Mouse (Mus musculus): ENCODE results near the gene Tmem40.
A peak's percentile ranks its signal among the peaks of the same experiment; 100 is the strongest.

The Tmem40 gene

GRCm38 (mm10) chr6:115768207-115768606 lies 6.0 kb upstream of the Tmem40 start:
- peak; percentile 28 for DNase-seq

DNA sequence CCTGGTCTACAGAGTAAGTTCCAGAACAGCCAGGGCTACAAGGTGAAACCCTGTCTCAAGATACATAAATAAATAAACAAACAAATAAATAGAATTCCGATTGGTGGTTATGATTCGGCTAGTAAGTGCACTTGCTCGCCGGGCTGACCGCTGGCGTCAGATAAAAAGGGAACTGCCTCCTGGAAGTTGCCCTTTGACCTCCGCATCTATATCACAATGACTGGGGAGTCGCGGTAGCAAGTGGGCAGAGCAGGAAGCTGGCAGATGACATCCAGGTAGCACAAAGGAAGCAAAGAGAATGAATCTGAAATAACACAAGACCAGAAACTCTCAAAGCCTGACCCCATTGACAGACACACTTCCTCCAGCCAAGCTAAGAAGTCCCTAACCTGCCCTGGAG lies 5.1 kb upstream of the Tmem40 start:
- DNase-seq, result no peak

DNA sequence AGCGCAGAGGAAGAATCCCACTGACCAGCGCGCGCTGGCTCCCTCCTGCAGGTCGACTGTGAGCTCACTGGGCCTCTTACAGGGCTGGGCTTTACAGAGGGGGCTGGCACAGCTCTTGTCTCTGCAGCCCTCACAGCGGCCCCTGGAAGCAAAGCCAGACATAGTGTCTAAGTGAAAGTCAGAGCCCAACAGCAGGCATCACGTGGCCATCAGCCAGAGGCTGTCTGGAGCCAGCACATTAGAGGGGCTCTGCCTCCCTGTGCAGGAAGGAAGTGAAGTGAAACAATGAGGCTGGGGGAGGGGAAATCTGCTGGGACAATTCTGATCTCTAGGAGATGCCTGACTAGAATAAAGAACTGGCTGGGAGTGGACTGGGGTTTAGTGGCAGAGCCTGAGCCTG lies 2.0 kb upstream of the Tmem40 start:
- DNase-seq, result peak; percentile 80

GRCm38 (mm10) chr6:115760982-115761381 lies 1.2 kb downstream of the Tmem40 start:
- DNase-seq, result no peak

DNA sequence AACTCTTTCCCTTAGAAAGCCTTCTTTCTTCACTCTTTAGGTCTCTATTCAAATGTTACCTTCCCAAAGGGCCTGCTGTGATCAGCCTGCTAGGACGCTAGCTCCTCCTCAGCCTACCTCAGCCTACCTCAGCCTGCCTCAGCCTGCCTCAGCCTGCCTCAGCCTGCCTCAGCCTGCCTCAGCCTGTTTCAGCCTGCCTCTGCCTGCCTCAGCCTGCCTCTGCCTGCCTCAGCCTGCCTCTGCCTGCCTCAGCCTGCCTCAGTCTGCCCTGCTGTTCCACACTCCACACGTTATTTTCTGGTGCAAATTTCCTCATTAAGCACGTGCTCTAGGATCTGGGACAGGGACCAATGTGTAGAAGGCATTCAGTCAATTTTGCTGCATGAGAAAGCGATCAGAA lies 2.1 kb downstream of the Tmem40 start:
- no peak for DNase-seq

- no peak for DNase-seq
These were observed 2.7 kb downstream of the Tmem40 start for GRCm38 (mm10) chr6:115759461-115759860.

DNA sequence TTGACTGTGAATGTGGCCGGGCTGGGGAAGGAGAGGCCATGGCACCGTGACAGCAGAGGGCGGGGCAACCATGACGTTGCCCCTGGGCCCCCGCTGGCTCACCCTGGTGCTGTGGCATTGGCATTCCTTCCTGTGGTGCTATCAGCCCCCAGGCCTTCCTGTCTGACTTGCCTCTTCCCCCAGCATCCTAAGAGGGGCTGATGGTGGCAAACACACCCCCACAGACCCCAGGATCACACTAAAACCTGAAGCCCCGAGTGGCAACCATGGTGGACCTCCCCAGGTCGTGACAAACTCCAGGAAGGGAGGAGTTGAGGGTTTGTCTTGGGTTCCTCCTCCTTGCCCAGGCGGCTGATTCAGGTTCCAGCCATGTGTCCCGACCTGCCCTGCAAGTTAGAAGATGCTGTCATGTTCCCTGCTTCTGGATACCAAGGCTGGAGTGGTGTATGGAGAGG lies 3.2 kb downstream of the Tmem40 start:
- DNase-seq, result peak; percentile 34

DNA sequence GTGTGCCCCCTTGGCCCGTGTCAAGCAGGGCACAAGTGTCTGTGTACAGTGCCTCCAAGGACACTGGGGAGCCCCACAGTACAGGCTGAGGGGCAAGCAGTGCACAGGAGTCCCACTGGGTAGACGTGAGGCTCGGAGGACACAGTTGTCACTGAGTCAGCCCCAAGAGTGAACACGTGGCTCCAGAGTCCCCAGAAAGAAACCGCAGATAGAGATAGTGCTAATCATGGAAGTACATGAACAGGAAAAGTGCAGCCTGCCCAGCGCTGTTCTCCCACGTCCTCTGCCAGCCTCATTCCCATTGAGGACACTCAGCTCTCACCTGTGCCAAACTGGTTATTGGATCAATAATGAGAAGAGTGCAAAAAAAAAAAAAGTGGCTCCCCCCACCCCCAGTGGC lies 6.7 kb downstream of the Tmem40 start:
- no peak for DNase-seq

GRCm38 (mm10) chr6:115746326-115746725 lies 15.9 kb downstream of the Tmem40 start:
- DNase-seq, result no peak

- DNase-seq, result no peak
These were observed 18.6 kb downstream of the Tmem40 start for GRCm38 (mm10) chr6:115743569-115743968.

DNA sequence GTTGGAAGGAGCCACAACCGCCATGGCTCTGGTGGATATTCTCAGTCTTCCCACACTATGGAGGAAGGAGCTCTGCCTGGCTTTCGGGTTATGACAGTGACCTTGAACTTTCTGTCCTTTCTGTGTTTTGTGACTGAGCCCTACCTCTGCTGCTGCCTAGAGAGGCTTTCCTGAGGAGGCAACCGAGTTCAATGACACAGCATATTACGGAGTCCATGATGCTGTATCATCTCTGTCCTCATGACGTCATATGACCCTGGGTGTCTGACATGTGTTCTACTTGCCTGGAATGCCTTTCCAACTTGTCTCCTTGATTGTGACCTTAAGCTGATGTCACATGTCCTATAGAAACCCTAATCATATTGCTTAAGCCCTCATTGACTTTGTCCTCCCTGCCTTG lies 23.2 kb downstream of the Tmem40 start:
- DNase-seq, result no peak

- DNase-seq, result peak; percentile 44
These were observed 27.3 kb downstream of the Tmem40 start for GRCm38 (mm10) chr6:115734909-115735308.

- no peak for DNase-seq
These were observed 29.8 kb downstream of the Tmem40 start for GRCm38 (mm10) chr6:115732341-115732928.

GRCm38 (mm10) chr6:115730560-115731342 lies 31.5 kb downstream of the Tmem40 start:
- DNase-seq, result no peak

DNA sequence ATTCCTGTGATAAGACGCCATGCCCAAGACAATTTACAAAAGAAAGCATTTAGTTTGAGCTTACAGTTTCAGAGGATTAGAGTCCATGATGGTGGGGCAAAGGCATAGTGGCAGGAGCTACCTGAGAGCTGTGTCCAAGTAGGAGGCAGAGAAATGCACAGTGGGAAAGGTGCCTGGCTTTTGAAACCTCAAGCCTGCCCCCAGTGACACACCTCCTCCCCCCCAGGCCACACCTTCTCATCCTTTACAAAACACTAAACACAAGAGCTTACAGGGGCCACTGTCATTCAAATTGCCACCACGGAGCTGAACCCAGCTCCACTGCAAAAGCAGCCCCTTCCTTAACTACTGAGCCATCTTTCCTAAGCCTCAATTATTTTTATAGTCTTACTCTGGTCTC lies 34.6 kb downstream of the Tmem40 start:
- DNase-seq, result no peak

DNA sequence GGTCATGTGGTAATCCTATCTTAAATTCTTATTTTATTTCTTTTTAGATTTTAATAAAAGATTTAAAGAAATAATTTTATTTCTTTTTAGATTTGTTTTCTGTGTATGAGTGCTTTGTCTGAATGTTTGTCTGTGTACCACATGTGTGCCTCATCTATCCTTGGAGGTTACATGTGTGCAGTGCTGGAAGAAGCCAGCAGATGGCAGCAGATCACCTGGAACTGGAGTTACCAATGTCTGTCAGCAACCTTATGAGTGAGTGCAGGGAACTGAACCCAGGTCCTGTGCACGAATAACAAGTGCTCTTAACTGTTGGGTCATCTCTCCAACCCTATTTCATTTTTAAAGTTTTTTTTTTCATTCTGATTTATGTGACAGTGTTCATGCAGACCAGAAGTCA lies 35.1 kb downstream of the Tmem40 start:
- DNase-seq, result peak; percentile 77

DNA sequence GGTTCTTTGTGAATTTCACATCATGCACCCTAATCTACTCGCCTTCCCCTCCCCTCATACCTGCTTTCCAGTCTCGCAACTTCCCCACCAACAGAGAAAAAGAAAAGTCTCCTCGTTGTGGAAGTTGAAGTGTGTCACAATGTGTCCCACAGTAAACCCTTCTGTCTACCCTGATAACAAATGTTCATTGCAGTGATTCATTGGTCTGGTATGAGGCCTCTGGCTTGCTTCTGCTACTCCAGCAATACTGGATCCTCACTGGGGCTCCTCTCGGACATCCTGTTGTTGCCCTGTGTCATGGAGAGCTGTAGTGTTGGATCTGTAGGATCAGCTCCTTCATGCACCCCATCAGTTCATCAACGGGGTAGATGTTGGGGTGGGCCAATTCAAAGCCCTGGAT lies 40.0 kb downstream of the Tmem40 start:
- no peak for DNase-seq

DNA sequence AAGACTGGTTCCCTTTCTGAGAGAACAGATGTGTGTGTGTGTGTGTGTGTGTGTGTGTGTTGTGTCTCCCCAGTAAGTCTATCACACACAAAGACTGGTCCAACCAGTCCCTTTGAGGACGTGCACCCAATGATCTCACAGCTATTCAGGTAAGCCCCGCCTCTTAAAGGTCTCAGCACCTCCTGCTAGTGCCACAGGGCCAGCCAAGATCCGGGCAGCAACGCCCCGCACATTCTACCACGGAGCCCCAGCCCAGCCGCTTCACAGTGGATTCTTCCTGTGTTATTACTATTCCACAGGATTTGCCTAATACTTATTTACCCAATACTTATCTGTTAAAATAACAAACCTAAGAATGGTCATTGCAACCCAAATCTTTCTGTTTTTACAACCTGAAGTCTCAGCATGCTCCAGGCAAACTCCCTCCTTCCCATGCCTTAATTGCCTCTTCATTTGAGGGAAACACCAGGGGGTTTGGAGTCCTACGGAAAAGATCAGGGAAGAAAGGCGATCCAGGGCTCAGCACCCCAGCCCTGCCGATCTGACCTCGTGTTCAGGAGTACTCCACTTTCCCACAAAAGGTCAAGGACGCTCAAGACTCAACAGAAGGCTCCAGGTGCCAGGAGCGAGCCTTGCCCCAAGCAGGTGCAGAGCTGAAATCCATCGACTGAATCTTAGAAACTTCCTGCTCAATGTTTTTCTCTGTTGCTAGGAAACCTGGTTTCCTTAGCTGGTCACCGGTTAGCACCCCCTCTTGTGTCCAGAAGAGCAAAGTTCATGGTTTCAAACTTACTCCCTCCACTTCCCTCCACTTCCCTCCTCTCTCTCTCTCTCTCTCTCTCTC lies 44.3 kb downstream of the Tmem40 start:
- DNase-seq, result peak; percentile 67

- peak; percentile 55 for DNase-seq
These were observed 45.0 kb downstream of the Tmem40 start for GRCm38 (mm10) chr6:115717101-115717652.

GRCm38 (mm10) chr6:115711261-115711660 lies 50.9 kb downstream of the Tmem40 start:
- DNase-seq, result no peak

- DNase-seq, result no peak
These were observed 59.3 kb downstream of the Tmem40 start for GRCm38 (mm10) chr6:115702901-115703300.

- peak; percentile 23 for DNase-seq
These were observed 60.9 kb downstream of the Tmem40 start for GRCm38 (mm10) chr6:115701302-115701701.

DNA sequence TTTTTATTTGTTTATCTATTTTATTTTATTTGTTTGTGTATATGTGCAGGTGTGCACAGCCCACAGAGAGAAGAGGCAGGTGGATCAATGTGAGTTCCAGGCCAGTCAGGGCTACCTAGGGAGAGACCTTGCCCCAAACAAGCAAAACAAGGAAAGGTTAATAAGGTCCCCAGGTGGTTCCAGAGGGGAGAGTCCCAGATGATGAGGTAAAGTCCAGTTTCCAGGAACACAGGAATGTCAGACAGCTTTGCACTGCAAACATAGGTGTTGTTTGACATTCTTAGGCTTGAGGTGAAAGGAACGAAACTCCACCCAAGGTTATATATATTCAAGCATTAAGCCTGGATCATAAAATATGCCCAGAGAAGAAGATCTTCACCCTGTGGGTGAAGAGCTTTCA lies 61.4 kb downstream of the Tmem40 start:
- no peak for DNase-seq
